Mouse (Mus musculus) spleen, adult 2 months (tissue): ENCODE results near the gene Aqp6.

Experiments
- CTCF ChIP-seq: fragments of 200-500 bp; IDR thresholded peaks from 2 replicates; pipeline ENCODE4 v1.5.1; 2011; ENCODE audit warnings: mild to moderate bottlenecking, inconsistent platforms; ENCODE audit not compliant: insufficient read depth, insufficient read length, insufficient replicate concordance; ENCODE audit errors: extremely low read depth
- POLR2A ChIP-seq: fragments of 200-500 bp; IDR thresholded peaks from 2 replicates; pipeline ENCODE4 v1.6.1; 2011; ENCODE audit warnings: low read depth, low read length, inconsistent platforms

GRCm38 (mm10) chr15:99599245-99600070 is 1.7 kb upstream of the Aqp6 start:
- TF ChIP-seq CTCF (no peak), POLR2A (no peak)
